Mouse (Mus musculus): ENCODE results near the gene Gm28729. TPM values are rescaled to one million over a fixed set of nuclear protein-coding genes. Genes with fewer than 3 reads are reported as not detected.
A peak's percentile ranks its signal among the peaks of the same experiment; 100 is the strongest.
"Not testable (repeated sequence)": the region's sequence is repeated elsewhere in the genome, so short reads cannot be mapped to it uniquely, and the experiment has no call there.

Gm28729 gene
- polyA plus RNA-seq, 1 experiment from 2014 or later, result not detected

GRCm38 (mm10) chr9:96483648-96484047, 41.4 kb downstream of the Gm28729 start:
- WGBS, result 72% methylated on average over 2 of the region's 2 CpGs
- Histone ChIP-seq H3K9ac (replicated peaks; ENCODE audit: low read depth, low read length) (no peak overlapping the region), H3K9me3 (ENCODE audit: control insufficient read depth, low read length) (no peaks in the 10 kb centered on the region), H3K4me1 (ENCODE audit: control insufficient read depth, insufficient read depth, low read length) (no peaks in the 10 kb centered on the region), H3K36me3 (ENCODE audit: control insufficient read depth, insufficient read depth, low read length) (no peaks in the 10 kb centered on the region), H3K4me2 (ENCODE audit: low read depth, low read length) (no peak overlapping the region), H3K4me3 (ENCODE audit: low read depth, low read length) (no peak overlapping the region), H3K27ac (ENCODE audit: low read depth, low read length) (no peak overlapping the region), H3K27me3 (ENCODE audit: control insufficient read depth, insufficient read depth, low read length) (no peaks in the 10 kb centered on the region)
- no peak for ATAC-seq (ENCODE audit: low read depth)

- 78% methylated on average over 3 of the region's 3 CpGs for WGBS
- Histone ChIP-seq H3K27ac (ENCODE audit: low read depth, low read length) (no peak overlapping the region), H3K4me3 (ENCODE audit: low read depth, low read length) (no peak overlapping the region), H3K9me3 (ENCODE audit: control insufficient read depth, low read length) (no peaks in the 10 kb centered on the region), H3K4me2 (ENCODE audit: low read depth, low read length) (no peak overlapping the region), H3K9ac (replicated peaks; ENCODE audit: low read depth, low read length) (no peak overlapping the region), H3K4me1 (ENCODE audit: control insufficient read depth, insufficient read depth, low read length) (no peaks in the 10 kb centered on the region), H3K27me3 (ENCODE audit: control insufficient read depth, insufficient read depth, low read length) (no peaks in the 10 kb centered on the region), H3K36me3 (ENCODE audit: control insufficient read depth, insufficient read depth, low read length) (no peaks in the 10 kb centered on the region)
- ATAC-seq (ENCODE audit: low read depth), result no peak
Observed at GRCm38 (mm10) chr9:96483028-96483427, 42.0 kb downstream of the Gm28729 start.

GRCm38 (mm10) chr9:96478071-96478888, 46.8 kb downstream of the Gm28729 start, which contains the start of gene Rnf7:
Gene Rnf7 (minus strand): TSS chr9:96478675.
- no peaks in the 10 kb centered on the region for H3K36me3 ChIP-seq (ENCODE audit: control insufficient read depth, insufficient read depth, low read length)
- H3K27ac ChIP-seq (ENCODE audit: low read depth, low read length), result peak within 1 kb of the TSS; percentile 82
- no peaks in the 10 kb centered on the region for H3K27me3 ChIP-seq (ENCODE audit: control insufficient read depth, insufficient read depth, low read length)
- peak; percentile 98 for ATAC-seq (ENCODE audit: low read depth)
- peak within 1 kb of the TSS; percentile 73 for H3K9ac ChIP-seq (replicated peaks; ENCODE audit: low read depth, low read length)
- peak within 1 kb of the TSS; percentile 53 for H3K4me2 ChIP-seq (ENCODE audit: low read depth, low read length)
- peaks cover 6% of the 10 kb centered on the region; the same call in 1 of the 2 replicates for H3K4me1 ChIP-seq (ENCODE audit: control insufficient read depth, insufficient read depth, low read length)
- WGBS, result under 1% methylated on average over 71 of the region's 74 CpGs
- peak within 1 kb of the TSS; percentile 50 for H3K4me3 ChIP-seq (ENCODE audit: low read depth, low read length)
- H3K9me3 ChIP-seq (ENCODE audit: control insufficient read depth, low read length), result no peaks in the 10 kb centered on the region

- H3K36me3 ChIP-seq (ENCODE audit: control insufficient read depth, insufficient read depth, low read length), result peaks cover 8% of the 10 kb centered on the region; the same call in 1 of the 2 replicates
- H3K4me1 ChIP-seq (ENCODE audit: control insufficient read depth, insufficient read depth, low read length), result peaks cover 3% of the 10 kb centered on the region; the same call in 1 of the 2 replicates
- no peaks in the 10 kb centered on the region for H3K9me3 ChIP-seq (ENCODE audit: control insufficient read depth, low read length)
- WGBS, result 66% methylated on average over 3 of the region's 3 CpGs
- no peak overlapping the region for H3K4me3 ChIP-seq (ENCODE audit: low read depth, low read length)
- H3K9ac ChIP-seq (replicated peaks; ENCODE audit: low read depth, low read length), result no peak overlapping the region
- no peaks in the 10 kb centered on the region for H3K27me3 ChIP-seq (ENCODE audit: control insufficient read depth, insufficient read depth, low read length)
- H3K27ac ChIP-seq (ENCODE audit: low read depth, low read length), result no peak overlapping the region
- no peak overlapping the region for H3K4me2 ChIP-seq (ENCODE audit: low read depth, low read length)
- no peak for ATAC-seq (ENCODE audit: low read depth)
Observed at GRCm38 (mm10) chr9:96472356-96472755, 52.7 kb downstream of the Gm28729 start.

- H3K36me3 ChIP-seq (ENCODE audit: control insufficient read depth, insufficient read depth, low read length), result peaks cover 12% of the 10 kb centered on the region; the same call in 1 of the 2 replicates
- ATAC-seq (ENCODE audit: low read depth); H3K9ac ChIP-seq (replicated peaks; ENCODE audit: low read depth, low read length); H3K4me1 ChIP-seq (ENCODE audit: control insufficient read depth, insufficient read depth, low read length); H3K9me3 ChIP-seq (ENCODE audit: control insufficient read depth, low read length); H3K27ac ChIP-seq (ENCODE audit: low read depth, low read length); H3K4me3 ChIP-seq (ENCODE audit: low read depth, low read length); H3K27me3 ChIP-seq (ENCODE audit: control insufficient read depth, insufficient read depth, low read length); H3K4me2 ChIP-seq (ENCODE audit: low read depth, low read length): not testable (repeated sequence)
- 71% methylated on average over 4 of the region's 4 CpGs for WGBS
Observed at GRCm38 (mm10) chr9:96471681-96472080, 53.4 kb downstream of the Gm28729 start.

- ATAC-seq (ENCODE audit: low read depth), result no peak
- H3K9ac ChIP-seq (replicated peaks; ENCODE audit: low read depth, low read length), result no peak overlapping the region
- H3K27me3 ChIP-seq (ENCODE audit: control insufficient read depth, insufficient read depth, low read length), result no peaks in the 10 kb centered on the region
- H3K4me2 ChIP-seq (ENCODE audit: low read depth, low read length), result no peak overlapping the region
- H3K4me1 ChIP-seq (ENCODE audit: control insufficient read depth, insufficient read depth, low read length), result no peaks in the 10 kb centered on the region
- peaks cover 12% of the 10 kb centered on the region; the same call in 1 of the 2 replicates for H3K36me3 ChIP-seq (ENCODE audit: control insufficient read depth, insufficient read depth, low read length)
- WGBS, result 94% methylated on average over 8 of the region's 8 CpGs
- no peak overlapping the region for H3K4me3 ChIP-seq (ENCODE audit: low read depth, low read length)
- H3K27ac ChIP-seq (ENCODE audit: low read depth, low read length), result no peak overlapping the region
- no peaks in the 10 kb centered on the region for H3K9me3 ChIP-seq (ENCODE audit: control insufficient read depth, low read length)
Observed at GRCm38 (mm10) chr9:96470266-96470974, 54.6 kb downstream of the Gm28729 start.

- WGBS, result 62% methylated on average over 8 of the region's 8 CpGs
- Histone ChIP-seq H3K4me2 (ENCODE audit: low read depth, low read length) (no peak overlapping the region), H3K36me3 (ENCODE audit: control insufficient read depth, insufficient read depth, low read length) (peaks cover 12% of the 10 kb centered on the region; the same call in 1 of the 2 replicates), H3K27me3 (ENCODE audit: control insufficient read depth, insufficient read depth, low read length) (no peaks in the 10 kb centered on the region), H3K9me3 (ENCODE audit: control insufficient read depth, low read length) (no peaks in the 10 kb centered on the region), H3K9ac (replicated peaks; ENCODE audit: low read depth, low read length) (no peak overlapping the region), H3K4me3 (ENCODE audit: low read depth, low read length) (no peak overlapping the region), H3K27ac (ENCODE audit: low read depth, low read length) (no peak overlapping the region), H3K4me1 (ENCODE audit: control insufficient read depth, insufficient read depth, low read length) (no peaks in the 10 kb centered on the region)
- ATAC-seq (ENCODE audit: low read depth), result peak; percentile 21; the same call in 1 of the 2 replicates
Observed at GRCm38 (mm10) chr9:96469556-96470265, 55.4 kb downstream of the Gm28729 start.

GRCm38 (mm10) chr9:96463708-96464107, 61.4 kb downstream of the Gm28729 start:
- WGBS, result 67% methylated on average over 10 of the region's 10 CpGs
- Histone ChIP-seq H3K4me2 (ENCODE audit: low read depth, low read length) (no peak overlapping the region), H3K4me3 (ENCODE audit: low read depth, low read length) (no peak overlapping the region), H3K9ac (replicated peaks; ENCODE audit: low read depth, low read length) (no peak overlapping the region), H3K4me1 (ENCODE audit: control insufficient read depth, insufficient read depth, low read length) (no peaks in the 10 kb centered on the region), H3K27ac (ENCODE audit: low read depth, low read length) (no peak overlapping the region), H3K9me3 (ENCODE audit: control insufficient read depth, low read length) (no peaks in the 10 kb centered on the region; the same call in 1 of the 2 replicates), H3K27me3 (ENCODE audit: control insufficient read depth, insufficient read depth, low read length) (no peaks in the 10 kb centered on the region), H3K36me3 (ENCODE audit: control insufficient read depth, insufficient read depth, low read length) (peaks cover 7% of the 10 kb centered on the region; the same call in 1 of the 2 replicates)
- no peak for ATAC-seq (ENCODE audit: low read depth)
